Mouse (Mus musculus) liver, embryonic 12.5 days (tissue): ENCODE measurements around the gene Sult2b1. TPM values are rescaled to one million over a fixed set of nuclear protein-coding genes. Genes with fewer than 3 reads are reported as not detected.

Experiments
- ATAC-seq: fragments of 200-750 bp; cut with Nextera tagmentation; 2 replicates; pipeline ENCODE4 v1.8.0; 2017; ENCODE audit warnings: moderate number of reproducible peaks, mild to moderate bottlenecking, moderate library complexity
- H3K27ac ChIP-seq: fragments of 300-500 bp; sonication (generic); 2 replicates; pipeline ENCODE4 v1.5.1; 2016; ENCODE audit warnings: mild to moderate bottlenecking
- H3K27me3 ChIP-seq: fragments of 300-500 bp; sonication (generic); replicated peaks from 2 replicates; pipeline ENCODE4 v1.6.1; 2016; ENCODE audit warnings: mild to moderate bottlenecking, moderate library complexity
- H3K36me3 ChIP-seq: fragments of 300-500 bp; sonication (generic); 2 replicates; pipeline ENCODE4 v1.6.1; 2016; ENCODE audit warnings: mild to moderate bottlenecking, moderate library complexity
- H3K4me1 ChIP-seq: fragments of 300-500 bp; sonication (generic); 2 replicates; pipeline ENCODE4 v1.6.1; 2016
- H3K4me2 ChIP-seq: fragments of 300-500 bp; sonication (generic); 2 replicates; pipeline ENCODE4 v1.6.1; 2016; ENCODE audit warnings: mild to moderate bottlenecking, moderate library complexity
- H3K4me3 ChIP-seq: fragments of 300-500 bp; sonication (generic); 2 replicates; pipeline ENCODE4 v1.5.1; 2016; ENCODE audit warnings: mild to moderate bottlenecking, moderate library complexity
- H3K9ac ChIP-seq: fragments of 300-500 bp; sonication (generic); 2 replicates; pipeline ENCODE4 v1.6.1; 2016; ENCODE audit warnings: mild to moderate bottlenecking, moderate library complexity
- H3K9me3 ChIP-seq: fragments of 300-500 bp; sonication (generic); replicated peaks from 2 replicates; pipeline ENCODE4 v1.6.1; 2016; ENCODE audit warnings: mild to moderate bottlenecking, moderate library complexity
- WGBS: fragments of 180-500 bp; shearing (Covaris S2); methylation state at CpG from one replicate; pipeline ENCODE4 v1.1.7; 2016; ENCODE audit not compliant: insufficient replicate concordance; 5-methylcytosine and 5-hydroxymethylcytosine counted together
- polyA plus RNA-seq: library from polyadenylated mRNA; unstranded; fragments of >200 nt; fragmentation: Nextera tagmentation; extraction: Ambion mirVana; gene quantifications from 2 replicates; pipeline ENCODE4 v1.2.1, GENCODE M21; 2016

The Sult2b1 gene
- polyA plus RNA-seq, 1 experiment from 2014 or later, result 0.81 TPM

DNA sequence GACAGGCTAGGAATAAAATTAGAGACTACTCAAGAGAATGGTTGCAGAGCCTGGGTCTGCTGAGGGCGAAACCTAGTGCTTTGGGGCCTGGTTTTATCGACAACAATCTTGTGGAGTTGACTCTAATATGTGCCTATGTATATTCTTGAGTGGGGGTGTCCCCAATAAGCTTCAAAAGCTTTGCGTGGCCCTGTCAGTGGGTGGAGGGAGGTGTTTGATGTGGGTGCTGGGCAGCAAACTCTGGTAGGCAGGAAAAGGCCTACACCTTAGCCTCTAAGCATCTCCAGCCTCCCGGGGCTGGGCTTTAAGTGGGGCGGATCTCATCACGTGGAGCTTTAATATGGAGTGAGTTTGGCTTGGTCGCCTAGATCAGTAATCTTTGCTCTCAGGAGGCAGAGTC lies 14.5 kb upstream of the Sult2b1 start:
- Histone ChIP-seq H3K27me3 (peaks cover 71% of the 10 kb centered on the region), H3K36me3 (no peaks in the 10 kb centered on the region), H3K27ac (no peak overlapping the region), H3K4me1 (peaks cover 50% of the 10 kb centered on the region), H3K9me3 (no peaks in the 10 kb centered on the region), H3K4me2 (peak overlapping the region; percentile 84), H3K9ac (no peak overlapping the region), H3K4me3 (peak overlapping the region; percentile 57; the same call in 1 of the 2 replicates)
- ATAC-seq, result no peak
- 42% methylated on average over 7 of the region's 7 CpGs for WGBS

DNA sequence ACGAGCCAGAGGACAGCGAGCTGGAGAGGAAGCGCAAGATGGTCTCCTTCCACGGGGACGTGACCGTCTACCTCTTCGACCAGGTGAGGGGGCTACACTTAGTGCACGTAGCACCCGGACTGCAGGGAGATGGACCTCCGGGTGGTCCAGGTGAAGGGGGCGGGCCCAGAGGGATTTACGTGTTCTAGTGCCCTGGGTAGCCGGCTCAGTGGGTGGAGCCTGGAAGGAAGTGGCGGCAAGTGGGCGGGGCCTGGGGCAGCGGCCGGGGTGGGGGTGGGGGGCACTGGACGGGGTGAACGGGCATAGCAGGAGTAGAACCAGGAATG lies 14.0 kb upstream of the Sult2b1 start:
- Histone ChIP-seq H3K27me3 (peaks cover 76% of the 10 kb centered on the region), H3K27ac (no peak overlapping the region), H3K4me2 (peak overlapping the region; percentile 84), H3K9me3 (no peaks in the 10 kb centered on the region), H3K9ac (peak overlapping the region; percentile 49), H3K36me3 (no peaks in the 10 kb centered on the region), H3K4me3 (peak overlapping the region; percentile 57), H3K4me1 (peaks cover 50% of the 10 kb centered on the region)
- WGBS, result 2% methylated on average over 19 of the region's 19 CpGs
- no peak for ATAC-seq

DNA sequence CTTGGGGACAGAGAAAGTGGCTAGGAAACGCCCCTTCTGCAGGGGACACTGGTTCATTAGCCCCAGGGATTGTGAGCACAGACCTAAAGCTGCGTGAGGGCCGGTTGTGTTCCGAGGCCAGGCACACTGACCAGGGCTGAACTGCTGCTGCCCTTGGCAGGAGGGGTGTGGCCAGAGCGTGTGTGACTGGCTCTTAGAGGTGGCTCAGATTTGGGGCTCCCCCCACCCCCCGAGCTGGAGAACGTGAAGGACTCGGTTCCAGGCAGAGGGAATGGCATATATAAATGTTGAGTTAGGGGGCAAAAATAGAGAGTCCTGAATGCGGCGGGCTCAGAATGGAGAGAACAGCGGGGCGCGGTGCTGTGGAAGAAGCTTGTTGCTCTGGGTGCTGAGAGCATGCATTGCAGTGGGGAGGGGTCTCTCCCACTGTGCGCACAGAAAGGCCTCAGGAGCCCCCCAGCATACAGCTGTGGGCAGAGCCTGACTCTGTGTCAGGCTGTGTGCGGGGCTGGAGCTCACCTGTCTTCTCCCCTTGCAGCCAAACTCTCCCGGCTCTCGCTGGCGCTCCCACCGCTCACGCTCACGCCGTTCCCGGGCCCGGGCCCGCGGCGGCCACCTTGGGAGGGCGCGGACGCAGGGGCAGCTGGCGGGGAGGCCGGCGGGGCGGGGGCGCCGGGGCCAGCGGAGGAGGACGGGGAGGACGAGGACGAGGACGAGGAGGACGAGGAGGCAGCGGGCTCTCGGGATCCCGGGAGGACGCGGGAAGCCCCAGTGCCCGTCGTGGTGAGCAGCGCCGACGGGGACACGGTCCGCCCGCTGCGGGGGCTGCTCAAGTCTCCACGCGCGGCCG lies 13.4 kb upstream of the Sult2b1 start:
- Histone ChIP-seq H3K4me3 (peak overlapping the region; percentile 57), H3K36me3 (no peaks in the 10 kb centered on the region), H3K27me3 (peaks cover 82% of the 10 kb centered on the region), H3K9ac (peak overlapping the region; percentile 52), H3K4me1 (peaks cover 50% of the 10 kb centered on the region), H3K27ac (peak overlapping the region; percentile 60; the same call in 1 of the 2 replicates), H3K4me2 (peak overlapping the region; percentile 84), H3K9me3 (no peaks in the 10 kb centered on the region)
- whole genome bisulfite sequencing, result 3% methylated on average over 58 of the region's 60 CpGs
- ATAC-seq, result no peak

GRCm38 (mm10) chr7:45796950-45797349 lies 12.5 kb upstream of the Sult2b1 start:
- H3K9ac ChIP-seq, result peak overlapping the region; percentile 52
- ATAC-seq, result peak; percentile 83
- no peaks in the 10 kb centered on the region for H3K36me3 ChIP-seq
- H3K4me3 ChIP-seq, result peak overlapping the region; percentile 57
- H3K27ac ChIP-seq, result peak overlapping the region; percentile 60; the same call in 1 of the 2 replicates
- peak overlapping the region; percentile 84 for H3K4me2 ChIP-seq
- peaks cover 91% of the 10 kb centered on the region for H3K27me3 ChIP-seq
- H3K9me3 ChIP-seq, result no peaks in the 10 kb centered on the region
- peaks cover 50% of the 10 kb centered on the region for H3K4me1 ChIP-seq
- 27% methylated on average over 6 of the region's 6 CpGs for WGBS

- H3K9me3 ChIP-seq, result no peaks in the 10 kb centered on the region
- H3K27me3 ChIP-seq, result peaks cover 99% of the 10 kb centered on the region
- H3K9ac ChIP-seq, result no peak overlapping the region
- no peak overlapping the region for H3K4me2 ChIP-seq
- no peaks in the 10 kb centered on the region for H3K36me3 ChIP-seq
- WGBS, result 83% methylated on average over 29 of the region's 29 CpGs
- no peak for ATAC-seq
- H3K4me3 ChIP-seq, result no peak overlapping the region
- no peak overlapping the region for H3K27ac ChIP-seq
- peaks cover 37% of the 10 kb centered on the region for H3K4me1 ChIP-seq
Observed at GRCm38 (mm10) chr7:45794971-45795370, 10.5 kb upstream of the Sult2b1 start.

DNA sequence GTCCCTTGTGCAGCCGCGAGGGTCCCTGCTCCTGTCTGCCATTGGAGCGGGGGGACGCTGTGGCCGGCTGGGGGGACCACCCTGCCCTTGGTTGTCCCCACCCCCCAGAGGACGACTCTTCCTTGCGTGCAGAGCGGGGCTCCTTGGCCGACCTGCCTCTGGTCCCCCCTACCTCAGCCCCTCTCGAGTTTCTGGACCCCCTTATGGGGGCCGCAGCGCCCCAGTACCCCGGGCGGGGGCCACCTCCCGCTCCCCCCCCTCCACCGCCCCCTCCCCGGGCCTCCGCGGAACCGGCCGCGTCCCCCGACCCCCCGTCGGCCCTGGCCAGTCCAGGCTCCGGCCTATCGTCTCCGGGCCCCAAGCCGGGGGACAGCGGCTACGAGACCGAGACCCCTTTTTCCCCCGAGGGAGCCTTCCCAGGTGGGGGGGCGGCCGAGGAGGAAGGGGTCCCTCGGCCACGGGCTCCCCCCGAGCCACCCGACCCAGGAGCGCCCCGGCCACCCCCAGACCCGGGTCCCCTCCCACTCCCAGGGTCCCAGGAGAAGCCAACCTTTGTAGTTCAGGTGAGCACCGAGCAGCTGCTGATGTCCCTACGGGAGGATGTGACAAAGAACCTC lies 9.6 kb upstream of the Sult2b1 start:
- no peak overlapping the region for H3K4me2 ChIP-seq
- no peak overlapping the region for H3K9ac ChIP-seq
- WGBS, result 64% methylated on average over 41 of the region's 44 CpGs
- peaks cover 34% of the 10 kb centered on the region for H3K4me1 ChIP-seq
- no peaks in the 10 kb centered on the region for H3K9me3 ChIP-seq
- H3K4me3 ChIP-seq, result no peak overlapping the region
- no peak overlapping the region for H3K27ac ChIP-seq
- no peaks in the 10 kb centered on the region for H3K36me3 ChIP-seq
- H3K27me3 ChIP-seq, result peaks cover 99% of the 10 kb centered on the region
- no peak for ATAC-seq

DNA sequence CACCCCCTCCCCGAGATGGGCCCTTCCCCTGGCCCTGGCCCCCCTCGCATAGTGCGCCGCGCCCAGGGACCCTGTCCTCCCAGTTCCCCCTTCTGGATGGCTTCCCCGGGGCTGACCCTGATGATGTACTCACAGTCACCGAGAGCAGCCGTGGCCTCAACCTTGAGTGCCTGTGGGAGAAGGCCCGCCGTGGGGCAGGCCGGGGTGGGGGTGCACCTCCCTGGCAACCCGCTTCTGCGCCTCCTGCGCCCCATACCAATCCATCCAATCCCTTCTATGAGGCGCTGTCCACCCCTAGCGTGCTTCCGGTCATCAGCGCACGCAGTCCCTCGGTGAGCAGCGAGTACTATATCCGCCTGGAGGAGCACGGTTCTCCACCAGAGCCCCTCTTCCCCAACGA lies 8.8 kb upstream of the Sult2b1 start:
- 47% methylated on average over 24 of the region's 24 CpGs for WGBS
- Histone ChIP-seq H3K27ac (no peak overlapping the region), H3K9ac (no peak overlapping the region), H3K4me1 (peaks cover 26% of the 10 kb centered on the region), H3K9me3 (no peaks in the 10 kb centered on the region), H3K4me3 (no peak overlapping the region), H3K36me3 (no peaks in the 10 kb centered on the region), H3K27me3 (peaks cover 99% of the 10 kb centered on the region), H3K4me2 (no peak overlapping the region)
- ATAC-seq, result no peak

GRCm38 (mm10) chr7:45791756-45792490 lies 7.5 kb upstream of the Sult2b1 start:
- no peaks in the 10 kb centered on the region for H3K36me3 ChIP-seq
- H3K4me1 ChIP-seq, result peaks cover 18% of the 10 kb centered on the region
- no peak overlapping the region for H3K27ac ChIP-seq
- H3K27me3 ChIP-seq, result peaks cover 99% of the 10 kb centered on the region
- no peak for ATAC-seq
- H3K4me3 ChIP-seq, result no peak overlapping the region
- H3K9me3 ChIP-seq, result no peaks in the 10 kb centered on the region
- H3K9ac ChIP-seq, result no peak overlapping the region
- H3K4me2 ChIP-seq, result no peak overlapping the region
- WGBS, result 39% methylated on average over 17 of the region's 17 CpGs

GRCm38 (mm10) chr7:45790721-45791120 lies 6.3 kb upstream of the Sult2b1 start:
- no peaks in the 10 kb centered on the region for H3K9me3 ChIP-seq
- no peak overlapping the region for H3K4me2 ChIP-seq
- WGBS, result 50% methylated on average over 6 of the region's 6 CpGs
- H3K4me1 ChIP-seq, result peaks cover 17% of the 10 kb centered on the region
- peaks cover 99% of the 10 kb centered on the region for H3K27me3 ChIP-seq
- H3K27ac ChIP-seq, result no peak overlapping the region
- no peaks in the 10 kb centered on the region for H3K36me3 ChIP-seq
- no peak overlapping the region for H3K4me3 ChIP-seq
- ATAC-seq, result no peak
- H3K9ac ChIP-seq, result no peak overlapping the region

DNA sequence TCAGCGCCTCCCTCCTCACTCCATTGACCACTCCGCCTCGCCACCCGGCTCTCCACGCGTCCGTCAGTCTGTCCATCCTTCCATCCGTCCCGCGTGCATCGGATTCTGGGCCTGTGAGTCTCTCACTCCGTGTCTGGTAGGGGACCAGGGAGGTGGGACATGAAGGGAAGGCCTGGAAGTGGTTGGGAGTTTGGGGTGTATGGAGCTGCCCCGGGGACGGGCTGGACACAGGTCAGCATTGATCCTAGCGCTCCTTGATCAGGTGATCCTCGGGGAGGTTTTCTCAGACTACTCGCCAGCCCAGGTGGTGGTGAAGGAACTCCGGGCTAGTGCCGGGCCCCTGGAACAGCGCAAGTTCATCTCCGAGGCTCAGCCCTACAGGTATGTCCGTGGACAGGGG lies 3.2 kb upstream of the Sult2b1 start:
- ATAC-seq, result no peak
- Histone ChIP-seq H3K27me3 (peaks cover 99% of the 10 kb centered on the region), H3K4me3 (no peak overlapping the region), H3K4me1 (peaks cover 40% of the 10 kb centered on the region), H3K9ac (no peak overlapping the region), H3K27ac (no peak overlapping the region), H3K4me2 (no peak overlapping the region; the same call in 1 of the 2 replicates), H3K36me3 (no peaks in the 10 kb centered on the region), H3K9me3 (no peaks in the 10 kb centered on the region)
- 57% methylated on average over 22 of the region's 22 CpGs for WGBS

DNA sequence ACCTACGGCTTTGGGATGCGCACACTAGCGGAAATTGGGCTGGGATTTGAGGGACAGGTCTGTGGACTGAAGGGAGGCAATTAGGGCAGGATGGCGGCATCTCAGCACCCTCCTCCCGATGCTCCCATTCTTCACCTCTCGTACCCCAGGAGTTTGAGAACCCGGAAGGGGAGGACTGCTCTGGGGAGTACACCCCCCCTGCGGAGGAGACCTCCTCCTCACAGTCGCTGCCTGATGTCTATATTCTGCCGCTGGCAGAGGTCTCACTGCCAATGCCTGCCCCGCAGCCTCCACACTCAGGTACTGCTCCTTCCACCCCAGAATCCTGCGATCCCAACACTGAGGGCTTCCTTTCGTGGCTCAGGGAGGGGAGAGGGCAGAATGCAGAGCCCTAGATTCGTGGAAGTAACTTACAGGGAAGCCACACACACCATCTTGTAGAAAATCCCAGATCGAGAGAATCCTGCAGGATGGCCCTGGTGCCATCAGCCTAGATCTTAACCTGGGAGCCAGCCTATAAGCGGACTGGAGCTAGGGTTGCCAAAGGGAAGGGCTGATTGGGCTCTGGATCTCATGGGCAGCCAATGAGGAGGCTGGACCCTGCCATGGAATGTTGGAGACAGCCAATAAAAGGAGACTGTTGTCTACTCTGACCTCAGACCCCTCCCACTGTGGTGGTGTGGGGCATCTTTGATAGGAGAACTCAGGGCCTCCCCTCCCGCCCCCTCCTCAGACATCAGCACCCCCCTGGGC lies 2.4 kb upstream of the Sult2b1 start:
- WGBS, result 9% methylated on average over 17 of the region's 17 CpGs
- H3K4me2 ChIP-seq, result peak overlapping the region; percentile 60

More for the DNA sequence above, 2.4 kb upstream of the Sult2b1 start:
- peaks cover 40% of the 10 kb centered on the region for H3K4me1 ChIP-seq
- ATAC-seq, result peak; percentile 43; the same call in 1 of the 2 replicates
- no peaks in the 10 kb centered on the region for H3K9me3 ChIP-seq
- no peak overlapping the region for H3K27ac ChIP-seq
- peaks cover 99% of the 10 kb centered on the region for H3K27me3 ChIP-seq
- H3K4me3 ChIP-seq, result peak overlapping the region; percentile 18; the same call in 1 of the 2 replicates
- H3K36me3 ChIP-seq, result no peaks in the 10 kb centered on the region
- H3K9ac ChIP-seq, result no peak overlapping the region
